Mouse (Mus musculus) kidney, adult 18-20 months (tissue): ENCODE results near the gene Myrfl.

Experiments used
- DNase-seq: peaks from one replicate; pipeline ENCODE4 v3.0.0; 2021

Myrfl gene

DNA sequence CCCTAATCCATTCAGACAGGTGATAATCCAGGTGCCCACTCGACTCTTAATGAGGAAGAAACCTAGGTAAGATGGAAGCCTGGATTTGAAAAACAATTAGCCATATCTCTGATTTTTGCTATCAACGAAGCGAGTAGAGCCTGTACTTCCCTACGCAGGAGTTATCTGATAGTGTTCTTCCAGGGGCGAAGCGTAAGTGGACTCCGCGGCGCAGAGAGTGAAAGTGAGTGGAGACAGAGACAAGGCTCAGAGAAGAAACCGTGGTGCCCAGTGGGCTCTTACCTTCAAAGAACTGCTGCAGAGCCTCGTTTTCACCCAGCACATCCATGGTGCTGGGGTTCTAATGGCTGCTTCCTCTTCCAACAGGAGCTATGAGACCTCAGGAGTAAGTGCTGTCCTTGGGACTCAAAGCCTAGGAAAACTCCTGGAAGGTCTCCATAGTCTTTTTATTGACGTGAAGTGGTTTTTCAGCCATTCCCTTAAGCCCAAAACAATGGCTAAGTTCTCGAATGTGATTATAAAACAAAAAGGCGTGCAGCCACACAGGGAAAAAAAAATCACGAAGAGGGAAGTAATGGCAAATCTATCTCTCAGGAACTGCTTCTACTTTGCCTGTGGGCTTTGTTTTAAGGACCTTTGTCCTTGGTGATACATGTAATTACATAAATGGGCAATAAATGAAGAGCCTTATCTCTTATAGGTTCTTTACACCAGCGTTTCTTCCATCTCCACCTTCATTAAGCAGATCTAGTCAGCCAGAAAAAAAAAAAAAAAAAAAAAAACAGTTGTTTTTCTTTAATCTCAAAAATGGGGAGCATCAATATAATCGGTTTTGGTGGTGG, at the start of gene Myrfl:
Myrfl (minus strand) TSS at position 584 of the 842 bp plus-strand sequence.
- DNase-seq = no peak

DNA sequence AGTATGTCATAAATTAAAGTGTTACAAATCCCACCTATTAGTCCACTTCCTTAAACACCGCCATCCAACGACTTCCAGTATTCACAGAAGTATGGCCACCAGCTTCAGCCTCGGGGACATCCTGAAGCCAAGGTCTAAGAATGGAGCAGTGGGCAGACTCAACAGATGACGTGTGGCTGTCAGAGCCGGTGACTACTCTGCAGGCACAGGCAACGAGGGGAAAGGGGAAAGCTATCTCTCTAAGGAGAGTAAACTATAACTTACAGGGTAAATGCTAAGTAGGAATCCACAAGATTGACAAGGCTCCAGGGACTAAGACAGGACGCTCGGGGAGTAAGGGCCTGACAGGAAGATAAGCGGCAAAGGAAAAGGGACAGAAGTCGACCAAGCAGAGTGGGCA, 48.2 kb upstream of the Myrfl start:
- peak; percentile 36 for DNase-seq

DNA sequence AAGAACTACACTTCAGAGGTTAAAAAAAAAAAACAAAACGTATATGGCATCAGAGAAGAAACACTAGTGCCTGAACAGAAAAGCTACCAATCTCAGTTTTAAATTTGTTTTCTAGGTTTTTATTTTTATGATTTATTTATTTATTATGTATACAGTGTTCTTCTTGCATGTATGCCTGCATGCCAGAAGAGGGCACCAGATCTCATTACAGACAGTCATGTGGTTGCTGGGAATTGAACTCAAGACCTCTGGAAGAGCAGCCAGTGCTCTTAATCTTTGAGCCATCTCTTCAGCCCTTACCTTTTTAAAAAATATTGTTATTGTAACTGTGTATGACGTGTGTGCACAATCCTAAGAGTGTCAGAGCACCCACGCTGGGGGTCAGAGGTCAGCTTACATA, 47.4 kb upstream of the Myrfl start:
- no peak for DNase-seq

DNA sequence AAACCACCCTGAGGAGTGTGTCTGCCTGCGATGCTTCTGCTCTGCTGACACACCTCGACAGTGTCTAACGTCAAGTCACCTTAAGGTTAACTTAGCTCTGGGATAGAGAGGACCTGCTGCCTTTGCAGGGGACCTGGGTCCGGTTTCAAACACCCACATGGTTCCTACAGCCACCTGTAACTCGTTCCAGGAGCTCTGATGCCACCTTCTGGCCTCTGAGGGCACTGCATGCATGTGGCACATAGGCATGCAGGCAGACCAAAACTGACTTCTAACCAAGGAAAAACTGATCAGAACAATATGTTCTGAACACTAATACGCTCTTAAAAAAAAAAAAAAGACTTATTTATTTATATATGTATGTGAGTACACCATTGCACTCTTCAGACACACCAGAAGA, 46.3 kb upstream of the Myrfl start:
- DNase-seq = no peak

DNA sequence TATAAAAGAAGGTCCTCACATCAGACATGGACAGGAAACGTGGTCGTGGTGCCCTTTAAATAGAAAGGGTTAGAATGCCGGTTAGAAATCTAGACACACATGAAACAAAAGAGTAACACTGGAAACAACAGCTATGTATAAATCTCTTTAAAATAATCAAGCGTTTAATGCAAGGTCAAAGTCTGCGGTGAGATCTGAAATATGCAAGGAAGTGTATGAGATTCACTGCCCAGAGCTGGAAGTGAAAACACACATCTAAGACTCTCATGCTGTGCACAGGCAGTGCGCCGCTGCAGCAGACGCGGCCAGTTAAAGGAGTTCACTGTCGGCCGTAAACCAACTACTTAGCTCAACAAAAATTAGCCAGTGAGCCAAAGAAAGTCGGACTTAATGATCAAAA, 38.3 kb upstream of the Myrfl start:
- no peak for DNase-seq

DNA sequence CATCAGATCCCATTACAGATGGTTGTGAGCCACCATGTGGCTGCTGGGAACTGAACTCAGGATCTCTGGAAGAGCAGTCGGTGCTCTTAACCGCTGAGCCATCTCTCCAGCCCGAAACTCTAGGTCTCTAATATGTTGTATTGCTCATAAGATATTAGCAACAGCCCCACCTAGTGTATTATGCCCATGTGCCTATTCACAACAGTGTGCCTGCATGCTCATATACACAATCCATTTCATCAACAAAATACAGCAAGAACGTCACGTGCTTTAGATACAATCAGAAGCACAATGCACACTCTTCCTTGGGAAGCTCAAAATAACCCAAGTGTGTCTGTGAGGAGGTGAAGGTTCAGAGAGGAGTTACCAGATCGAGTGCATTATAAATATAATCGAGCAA, 37.1 kb upstream of the Myrfl start:
- DNase-seq = no peak

DNA sequence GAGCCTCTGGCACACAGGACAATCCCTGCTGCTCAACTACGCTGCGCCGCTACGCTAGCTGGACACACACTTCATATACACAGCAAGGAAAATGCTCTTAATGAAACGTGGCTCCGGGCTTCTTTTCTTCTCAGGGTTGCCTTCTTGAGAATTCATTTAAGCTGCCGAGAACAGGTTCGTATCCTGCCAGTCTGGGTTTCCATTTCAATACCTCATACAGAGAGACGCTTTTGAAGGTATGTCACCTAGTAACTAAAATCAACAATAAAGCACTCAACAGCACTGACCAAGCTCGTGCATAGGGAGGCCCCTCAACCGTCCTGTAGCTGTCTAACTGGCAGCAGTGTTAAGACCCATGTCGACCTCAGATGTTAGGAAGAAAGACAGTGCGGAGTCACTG, 35.7 kb upstream of the Myrfl start:
- DNase-seq = no peak

DNA sequence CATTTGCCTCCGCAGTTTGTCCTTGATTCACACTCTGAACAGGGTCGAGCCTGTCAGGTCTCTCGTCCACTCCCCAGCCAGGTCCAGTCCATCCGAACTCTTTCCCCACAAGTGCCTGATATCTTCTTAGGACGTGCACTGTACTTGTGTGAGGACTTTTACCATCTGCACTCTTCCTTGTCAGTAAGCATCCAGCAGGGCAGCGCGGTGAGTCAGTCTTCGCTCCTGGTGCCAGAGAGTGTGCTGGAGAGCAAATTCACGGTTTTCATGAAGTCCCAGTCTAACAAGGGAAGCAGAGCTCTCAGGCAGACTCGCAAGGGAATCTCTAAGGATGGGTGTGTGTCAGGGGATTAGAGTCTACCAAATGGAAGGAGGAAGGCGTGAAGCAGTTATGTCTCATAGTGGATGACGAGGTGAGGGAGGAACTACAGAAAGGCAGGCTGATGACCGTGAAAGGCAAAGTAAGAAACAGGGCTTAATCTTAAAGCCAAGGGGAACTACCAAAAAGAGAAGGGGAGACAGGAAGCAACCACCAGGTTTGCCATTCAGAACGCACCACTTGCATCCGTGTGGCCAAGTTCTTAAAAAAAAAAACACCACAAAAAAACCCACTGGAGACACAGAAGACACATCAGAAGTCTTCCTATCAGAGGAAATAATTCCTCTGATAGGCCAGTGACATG, 34.9 kb upstream of the Myrfl start:
- no peak for DNase-seq

DNA sequence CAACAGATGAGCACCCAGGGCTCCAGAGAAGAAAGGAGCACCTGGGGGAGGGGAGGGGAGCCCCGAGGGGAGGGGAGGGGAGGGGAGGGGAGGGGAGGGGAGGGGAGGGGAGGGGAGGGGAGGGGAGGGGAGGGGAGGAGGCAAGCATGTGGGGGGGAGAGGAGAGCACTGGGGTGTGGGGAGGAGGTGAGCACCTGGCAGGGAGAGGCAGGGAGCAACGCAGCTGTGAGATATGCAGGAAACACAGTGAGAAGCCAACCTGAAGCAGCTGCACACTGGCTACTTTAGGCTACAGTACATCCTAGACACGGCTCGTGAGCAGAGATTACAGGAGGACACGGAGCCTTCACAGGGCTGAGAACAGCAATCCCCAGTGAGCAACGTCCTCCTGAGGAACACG, 34.2 kb upstream of the Myrfl start:
- no peak for DNase-seq

DNA sequence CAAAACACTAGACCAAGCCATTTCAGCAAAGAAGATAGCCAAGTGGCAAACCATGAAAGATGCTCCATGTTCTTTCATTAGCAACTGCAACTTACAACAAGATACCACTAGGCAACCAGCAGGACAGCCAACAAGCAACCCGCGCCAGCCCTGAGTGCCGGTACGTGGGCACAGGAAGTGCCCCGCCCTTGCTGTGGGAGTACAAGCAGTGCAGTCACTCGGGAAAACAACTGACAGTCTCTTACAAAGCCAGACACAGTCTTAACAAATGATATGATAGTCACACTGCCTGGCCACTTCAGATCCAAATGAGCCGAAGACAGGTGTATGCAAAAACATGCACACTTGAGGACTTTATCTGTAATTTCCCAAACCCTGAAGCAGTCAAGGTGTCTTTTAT, 33.8 kb upstream of the Myrfl start:
- DNase-seq = no peak

DNA sequence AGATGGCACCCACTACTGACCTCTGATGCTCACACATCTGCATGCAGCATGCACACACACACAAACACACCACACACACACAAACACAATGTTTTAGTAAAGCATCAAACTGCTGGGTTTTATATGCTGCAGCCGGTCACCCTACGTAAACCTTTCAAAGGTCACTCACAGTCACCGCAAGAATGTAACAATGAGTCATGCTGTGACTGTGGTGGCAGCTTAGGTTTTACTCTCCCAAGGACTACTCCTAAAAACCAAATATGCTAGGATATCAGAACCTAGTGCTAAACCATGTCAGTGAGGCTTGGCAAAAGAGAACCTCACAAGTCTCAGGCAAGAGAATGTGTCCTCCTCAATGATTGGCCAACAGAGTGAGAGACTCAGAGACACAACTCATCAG, 32.1 kb upstream of the Myrfl start:
- no peak for DNase-seq

DNA sequence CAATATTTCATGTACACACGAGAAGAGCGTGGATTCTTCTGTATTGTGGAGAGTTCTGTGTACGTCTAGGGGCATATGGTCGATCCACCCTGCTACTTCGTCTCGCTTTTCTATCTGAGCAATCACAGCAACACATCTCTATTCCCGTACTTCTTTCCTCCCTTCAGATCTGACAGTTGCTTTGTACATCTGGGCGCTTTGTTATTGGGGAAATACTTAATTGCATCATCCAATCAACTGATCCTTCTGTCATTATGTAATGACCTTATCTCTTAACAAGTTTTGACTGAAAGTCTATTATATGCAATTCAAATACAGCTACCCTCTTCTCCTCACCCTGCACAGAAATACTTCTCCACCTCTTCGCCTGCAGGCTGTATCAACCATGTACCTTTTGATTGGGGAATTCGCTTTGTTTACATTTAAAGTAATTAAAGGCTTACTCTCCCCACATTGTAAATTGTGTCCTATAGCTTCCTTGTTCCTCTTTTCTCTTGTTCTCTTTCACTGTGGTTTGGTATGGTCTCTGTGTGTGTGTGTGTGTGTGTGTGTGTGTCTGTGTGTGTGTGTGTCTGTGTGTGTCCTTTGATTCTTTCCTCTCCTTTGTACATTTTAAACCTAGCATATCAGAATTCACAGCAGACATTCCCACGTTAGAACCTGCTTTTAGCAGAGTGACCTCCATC, 29.9 kb upstream of the Myrfl start:
- no peak for DNase-seq

DNA sequence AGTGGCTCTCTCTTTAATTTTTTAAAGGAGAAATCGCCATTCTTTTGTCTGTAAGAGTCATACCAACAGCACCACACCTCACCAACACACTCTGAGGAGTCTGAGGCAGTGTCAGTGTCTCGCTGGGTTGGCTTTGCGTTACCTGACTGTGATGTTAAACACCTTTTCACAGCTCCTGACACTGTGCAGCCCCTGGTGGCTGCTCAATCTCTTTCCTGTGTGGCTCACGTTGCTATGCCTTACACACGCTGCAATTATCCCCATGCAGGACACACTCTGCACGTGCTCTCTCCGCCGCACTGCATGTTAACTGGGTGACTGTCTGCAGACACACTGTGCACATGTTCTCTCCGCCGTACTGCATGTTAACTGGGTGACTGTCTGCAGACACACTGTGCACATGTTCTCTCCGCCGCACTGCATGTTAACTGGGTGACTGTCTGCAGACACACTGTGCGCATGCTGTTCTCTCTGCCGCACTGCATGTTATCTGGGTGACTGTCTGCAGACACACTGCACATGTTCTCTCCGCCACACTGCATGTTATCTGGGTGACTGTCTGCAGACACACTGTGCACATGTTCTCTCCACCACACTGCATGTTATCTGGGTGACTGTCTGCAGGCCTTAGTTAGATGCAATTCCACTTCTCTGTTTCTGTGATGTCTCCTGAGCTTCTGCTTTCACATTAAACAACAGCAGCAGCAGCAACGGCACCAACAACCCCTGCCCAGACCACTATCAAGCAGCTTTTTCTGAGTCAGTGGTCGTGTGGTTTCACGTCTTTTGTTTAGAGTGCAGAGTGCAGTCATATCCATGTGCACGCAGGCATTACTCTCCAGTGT, 27.2 kb upstream of the Myrfl start:
- DNase-seq = no peak

DNA sequence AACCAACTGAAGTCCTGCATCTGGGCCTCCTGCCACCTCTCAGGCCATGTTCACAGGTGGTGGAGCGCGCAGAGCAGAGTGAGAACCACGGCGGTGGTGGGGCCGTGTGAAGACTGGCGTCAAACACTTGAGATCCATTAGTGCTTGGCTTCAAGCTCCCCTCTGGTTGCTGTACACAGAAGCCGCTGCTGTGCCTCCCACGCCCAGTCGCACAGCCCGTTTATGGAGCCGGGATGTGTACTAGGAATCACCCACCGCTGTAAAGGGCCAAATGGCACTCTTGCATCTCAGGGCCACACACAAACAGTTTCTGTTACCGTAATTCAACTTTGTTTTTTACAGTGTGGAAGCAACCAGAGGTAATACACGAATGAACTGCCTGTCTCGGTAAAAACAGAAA, 25.4 kb upstream of the Myrfl start:
- no peak for DNase-seq

DNA sequence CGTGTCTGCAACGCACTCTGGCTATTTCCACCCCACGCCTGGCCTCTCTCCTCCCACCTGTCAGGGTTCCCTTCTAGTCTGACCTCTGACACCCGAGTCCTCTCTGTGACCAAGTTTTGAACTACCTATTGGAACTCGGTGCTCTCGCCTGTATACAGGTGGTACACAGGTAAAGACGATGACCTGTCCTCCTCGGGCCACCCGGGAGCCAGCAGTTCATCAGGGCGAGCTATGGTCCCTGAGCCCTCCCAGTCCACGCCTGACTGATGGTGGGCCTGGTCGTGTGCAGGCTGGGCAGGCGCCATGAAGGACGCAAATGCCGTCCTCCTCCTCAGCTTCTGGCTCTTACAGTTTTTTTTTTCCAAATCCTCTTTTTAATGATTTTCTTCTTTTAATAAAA, 24.7 kb upstream of the Myrfl start:
- no peak for DNase-seq

DNA sequence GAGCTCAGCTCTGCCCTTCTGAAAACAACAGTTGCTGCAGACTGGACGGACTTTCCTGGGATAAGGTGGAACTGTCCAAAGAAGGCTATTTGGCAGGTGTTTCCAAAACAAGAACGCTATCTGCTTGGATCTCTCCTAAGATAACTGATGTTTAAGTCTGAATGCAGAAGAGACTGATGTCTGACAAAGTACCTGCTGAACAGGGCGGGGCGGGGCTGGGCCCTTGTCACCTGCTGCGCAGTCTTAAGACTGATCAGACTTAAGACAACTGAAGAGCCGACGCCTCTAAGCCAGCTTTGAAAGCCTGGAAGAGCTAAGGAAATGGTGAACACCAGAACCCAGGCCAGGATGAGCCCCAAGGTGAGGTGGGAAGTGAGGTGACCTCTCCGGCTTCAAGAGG, 23.9 kb upstream of the Myrfl start:
- no peak for DNase-seq

DNA sequence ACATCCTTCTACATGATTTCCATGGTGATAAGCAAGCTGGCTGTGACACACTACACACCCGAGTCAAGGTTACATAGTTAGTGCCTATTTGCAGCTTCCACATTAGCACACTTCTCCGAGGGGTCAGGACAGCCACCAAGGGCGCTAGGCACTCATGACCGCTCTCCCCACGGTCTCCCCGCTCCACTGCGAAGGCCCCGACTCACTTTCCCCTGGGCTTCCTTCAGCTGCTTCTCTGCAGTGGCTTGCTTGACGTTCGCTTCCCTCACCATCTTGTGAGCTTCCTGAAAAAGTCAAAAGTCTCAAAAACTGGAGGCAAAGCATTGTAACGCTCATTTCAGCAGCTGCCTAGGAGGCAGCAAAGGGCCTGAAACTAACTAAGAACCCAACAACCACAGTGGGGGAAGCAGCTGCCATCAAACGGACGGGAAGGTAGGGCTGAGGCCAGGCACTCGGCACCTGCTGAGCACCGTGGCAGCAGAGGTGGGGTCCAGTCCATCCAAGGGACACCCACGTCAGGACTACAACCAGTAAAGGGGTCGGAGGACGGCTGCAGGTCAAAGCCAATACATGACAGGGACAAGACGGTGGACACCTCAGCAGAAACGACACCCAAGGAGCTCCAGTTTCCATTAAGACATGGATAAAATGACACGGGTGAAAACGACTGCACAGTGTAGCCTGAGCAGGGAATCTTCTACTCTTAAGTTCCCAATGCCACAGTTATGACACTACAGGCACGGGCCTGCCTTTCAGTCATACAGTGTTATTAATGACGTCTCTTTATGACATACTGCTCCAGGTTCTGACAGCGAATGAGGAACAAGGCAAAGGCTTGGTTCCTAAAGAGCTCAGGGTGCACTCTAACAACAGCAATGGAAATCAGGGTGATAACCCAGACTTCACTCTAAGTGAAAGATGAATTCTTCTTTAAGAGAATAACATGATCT, 22.9 kb upstream of the Myrfl start:
- DNase-seq = no peak

DNA sequence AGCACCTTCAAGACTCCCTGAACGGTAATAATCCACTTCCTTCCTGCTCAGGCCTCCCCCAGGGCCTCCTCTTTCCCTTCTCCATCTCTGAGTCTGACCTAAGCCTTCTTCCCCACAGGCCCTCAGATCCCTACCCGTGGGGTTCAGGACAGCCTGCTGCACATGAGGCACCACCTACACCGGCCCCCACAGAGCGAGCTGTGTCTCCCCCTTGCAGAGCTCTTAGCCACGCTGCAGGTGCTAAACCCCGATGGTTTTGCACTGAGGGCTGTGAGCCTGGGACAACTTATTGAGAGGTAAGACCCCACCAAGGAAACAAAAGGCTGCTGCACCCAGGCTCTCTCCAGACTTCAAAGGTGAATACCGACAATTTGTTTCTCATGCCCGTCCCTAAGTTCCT, 19.9 kb upstream of the Myrfl start:
- DNase-seq = no peak

DNA sequence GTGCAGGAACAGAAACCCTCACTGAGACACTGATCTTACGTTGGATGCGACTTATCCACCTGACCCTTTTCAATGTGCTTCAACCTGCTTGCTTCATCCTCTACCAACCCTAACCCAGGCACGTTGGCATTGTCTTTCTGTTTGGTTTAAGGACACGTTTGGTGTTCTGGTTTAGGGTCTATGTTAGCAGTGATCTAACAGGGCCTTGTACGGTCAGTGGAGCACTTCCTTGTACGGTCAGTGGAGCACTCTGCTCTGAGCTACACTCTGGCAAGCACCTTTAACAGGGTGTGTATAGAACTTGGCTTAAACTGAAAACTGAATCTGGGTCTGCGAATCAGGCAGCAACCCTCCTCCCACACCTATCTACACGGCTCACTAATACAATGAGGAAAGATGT, 18.6 kb upstream of the Myrfl start:
- no peak for DNase-seq

DNA sequence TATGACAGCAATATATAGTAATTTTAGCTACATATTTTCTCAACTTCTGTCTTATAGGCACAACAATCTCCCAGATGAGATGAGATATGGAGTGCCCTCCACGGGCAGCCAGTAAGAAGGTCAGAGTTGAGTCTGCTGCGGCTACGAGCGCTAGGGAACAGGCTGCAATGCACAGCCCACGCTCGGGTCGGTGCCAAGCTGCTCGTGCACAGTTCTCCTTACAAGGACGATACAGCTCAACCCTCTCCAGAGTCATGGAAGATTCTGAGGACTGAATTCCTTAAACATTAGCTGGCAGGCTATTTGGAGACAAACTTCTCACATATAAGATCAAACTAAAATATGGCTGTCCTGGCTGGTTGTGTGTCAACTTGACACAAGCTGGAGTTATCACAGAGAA, 17.9 kb upstream of the Myrfl start:
- DNase-seq = no peak

DNA sequence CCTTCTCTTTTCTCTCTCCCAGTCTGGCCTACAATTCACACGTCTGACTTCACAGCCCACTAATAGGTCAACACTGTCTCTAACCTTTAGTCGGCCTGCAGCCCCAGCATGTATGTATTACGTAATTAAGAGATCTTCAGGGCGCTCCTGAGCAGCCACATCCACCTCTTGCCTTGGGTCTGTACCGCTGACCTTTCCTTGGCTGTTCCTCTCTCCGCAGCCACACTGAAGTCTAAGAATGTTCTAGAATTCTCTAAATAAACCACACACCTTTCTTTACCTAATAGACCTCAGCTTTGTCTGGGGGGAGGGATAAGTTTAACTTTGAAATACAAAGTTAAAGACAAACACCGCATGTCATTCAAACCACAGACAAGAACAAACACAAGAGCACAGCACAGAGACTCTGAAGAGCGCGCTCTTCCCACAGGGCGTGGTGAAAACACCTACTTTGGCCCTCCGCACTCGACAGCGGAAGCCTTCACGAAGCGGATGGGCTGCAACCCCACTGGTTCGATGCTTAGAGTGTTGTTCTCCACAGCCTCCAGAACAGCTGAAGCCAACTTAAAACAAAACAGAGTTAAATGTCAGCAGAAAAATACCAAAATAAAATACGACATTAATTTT, 17.0 kb upstream of the Myrfl start:
- no peak for DNase-seq

DNA sequence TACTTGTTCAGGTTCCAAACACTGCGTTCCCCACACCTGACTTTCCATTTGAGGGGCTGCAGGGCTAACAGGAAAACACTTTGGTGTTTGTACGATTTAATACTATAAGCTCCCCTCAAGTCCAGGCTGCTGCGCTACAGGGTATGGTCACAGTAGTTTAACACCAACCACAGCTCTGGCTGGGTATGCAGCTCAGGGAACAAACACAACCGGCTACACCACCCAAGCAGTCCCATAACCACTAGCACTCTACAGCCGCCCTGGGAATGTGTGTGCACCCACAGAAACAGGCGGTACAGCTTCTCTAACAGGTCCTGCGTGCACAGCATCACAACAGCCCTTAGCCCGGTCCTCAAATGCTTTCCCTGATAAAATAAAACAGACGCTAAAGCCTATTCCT, 16.1 kb upstream of the Myrfl start:
- no peak for DNase-seq
